Mouse (Mus musculus) 416B (cell line): ENCODE data around the gene Mctp1.

ENCODE experiments used
- DNase-seq: peaks from one replicate; pipeline ENCODE4 v3.0.0; 2011; ENCODE audit warnings: low read depth

Gene Mctp1

GRCm38 (mm10) chr13:76824932-76825694 lies 440.8 kb downstream of the Mctp1 start:
- no peak for DNase-seq

GRCm38 (mm10) chr13:76827738-76828137 lies 443.4 kb downstream of the Mctp1 start:
- no peak for DNase-seq

- no peak for DNase-seq
These were observed 453.7 kb downstream of the Mctp1 start for GRCm38 (mm10) chr13:76838031-76838430.

- no peak for DNase-seq
These were observed 456.4 kb downstream of the Mctp1 start for GRCm38 (mm10) chr13:76840712-76841111.

- DNase-seq, result peak; percentile 84
These were observed 460.4 kb downstream of the Mctp1 start for GRCm38 (mm10) chr13:76844629-76845255.

- DNase-seq, result no peak
These were observed 466.2 kb downstream of the Mctp1 start for GRCm38 (mm10) chr13:76850412-76851054.

GRCm38 (mm10) chr13:76854306-76854705 lies 470.0 kb downstream of the Mctp1 start:
- DNase-seq, result no peak

GRCm38 (mm10) chr13:76855021-76855420 lies 470.7 kb downstream of the Mctp1 start:
- no peak for DNase-seq

GRCm38 (mm10) chr13:76857024-76857423 lies 472.7 kb downstream of the Mctp1 start:
- DNase-seq, result no peak

GRCm38 (mm10) chr13:76858078-76858482 lies 473.7 kb downstream of the Mctp1 start:
- peak; percentile 63 for DNase-seq

GRCm38 (mm10) chr13:76870291-76870690 lies 486.0 kb downstream of the Mctp1 start:
- no peak for DNase-seq

- no peak for DNase-seq
These were observed 493.8 kb downstream of the Mctp1 start for GRCm38 (mm10) chr13:76877887-76878763.

GRCm38 (mm10) chr13:76879008-76879407 lies 494.7 kb downstream of the Mctp1 start:
- no peak for DNase-seq

- no peak for DNase-seq
These were observed 500.3 kb downstream of the Mctp1 start for GRCm38 (mm10) chr13:76884517-76885092.

GRCm38 (mm10) chr13:76892987-76893386 lies 508.7 kb downstream of the Mctp1 start:
- no peak for DNase-seq

GRCm38 (mm10) chr13:76895770-76896456 lies 511.6 kb downstream of the Mctp1 start:
- DNase-seq, result no peak

GRCm38 (mm10) chr13:76896457-76896790 lies 512.1 kb downstream of the Mctp1 start:
- no peak for DNase-seq

GRCm38 (mm10) chr13:76918321-76918720 lies 534.0 kb downstream of the Mctp1 start:
- DNase-seq, result peak; percentile 29

GRCm38 (mm10) chr13:76926851-76927250 lies 542.5 kb downstream of the Mctp1 start:
- no peak for DNase-seq

- no peak for DNase-seq
These were observed 543.6 kb downstream of the Mctp1 start for GRCm38 (mm10) chr13:76927875-76928440.

GRCm38 (mm10) chr13:76929152-76929551 lies 544.8 kb downstream of the Mctp1 start:
- peak; percentile 12 for DNase-seq
